Mouse (Mus musculus): ENCODE data around the gene Taok3. TPM values are rescaled to one million over a fixed set of nuclear protein-coding genes. Genes with fewer than 3 reads are reported as not detected.

The Taok3 gene
- polyA plus RNA-seq, 1 experiment, result 7.7 TPM

- H3K79me2 ChIP-seq (ENCODE audit: control insufficient read depth, insufficient read depth), result no peaks in the 10 kb centered on the region
- no peak overlapping the region for H3ac ChIP-seq (ENCODE audit: control insufficient read depth, insufficient read length)
- TF ChIP-seq USF1 (IDR thresholded peaks at IDR 0.05; ENCODE audit: low read depth) (no peak), POLR2AphosphoS2 (IDR thresholded peaks at IDR 0.05; ENCODE audit: insufficient read length, low read depth) (no peak), MYOG (IDR thresholded peaks at IDR 0.05; ENCODE audit: control insufficient read depth in 1 of 3, insufficient read depth in 1 of 3, insufficient read length in 2 of 3, low read depth in 2 of 3) (no peak), MYOD1 (IDR thresholded peaks at IDR 0.05; ENCODE audit: control insufficient read depth in 1 of 3, insufficient read length in 2 of 3, low read depth in 2 of 3) (no peak), SRF (IDR thresholded peaks at IDR 0.05; ENCODE audit: control insufficient read depth, insufficient read length, low read depth) (no peak), CEBPB (IDR thresholded peaks at IDR 0.05; ENCODE audit: insufficient read depth, poor library complexity, severe bottlenecking) (no peak), MAX (IDR thresholded peaks at IDR 0.05; ENCODE audit: low read depth) (no peak), POLR2A (IDR thresholded peaks at IDR 0.05; ENCODE audit: insufficient read length, low read depth) (no peak), TCF3 (IDR thresholded peaks at IDR 0.05; ENCODE audit: insufficient read length, low read depth) (no peak), E2F4 (IDR thresholded peaks at IDR 0.05; ENCODE audit: insufficient read depth) (no peak), TCF12 (IDR thresholded peaks at IDR 0.05; ENCODE audit: insufficient read depth, poor library complexity, severe bottlenecking) (no peak), REST (IDR thresholded peaks at IDR 0.05; ENCODE audit: insufficient read depth, insufficient read length) (no peak)
- H3K27me3 ChIP-seq (ENCODE audit: control insufficient read depth, insufficient read depth, insufficient read length), result no peaks in the 10 kb centered on the region
- no peak overlapping the region for H3K4me3 ChIP-seq
- no peaks in the 10 kb centered on the region for H3K36me3 ChIP-seq (ENCODE audit: control insufficient read depth, insufficient read depth)
- H3K4me2 ChIP-seq (ENCODE audit: low read depth), result no peak overlapping the region
These were observed 10.8 kb downstream of the Taok3 start for GRCm38 (mm10) chr5:117130726-117131125.

- Histone ChIP-seq H3K27me3 (ENCODE audit: control insufficient read depth, insufficient read depth, insufficient read length) (no peaks in the 10 kb centered on the region), H3K36me3 (ENCODE audit: control insufficient read depth, insufficient read depth) (no peaks in the 10 kb centered on the region), H3K79me2 (ENCODE audit: control insufficient read depth, insufficient read depth) (no peaks in the 10 kb centered on the region), H3K4me3 (no peak overlapping the region), H3K4me2 (ENCODE audit: low read depth) (no peak overlapping the region), H3ac (ENCODE audit: control insufficient read depth, insufficient read length) (no peak overlapping the region)
- TF ChIP-seq MYOG (IDR thresholded peaks at IDR 0.05; ENCODE audit: control insufficient read depth in 1 of 3, insufficient read depth in 1 of 3, insufficient read length in 2 of 3, low read depth in 2 of 3) (no peak), E2F4 (IDR thresholded peaks at IDR 0.05; ENCODE audit: insufficient read depth) (no peak), MAX (IDR thresholded peaks at IDR 0.05; ENCODE audit: low read depth) (no peak), TCF12 (IDR thresholded peaks at IDR 0.05; ENCODE audit: insufficient read depth, poor library complexity, severe bottlenecking) (no peak), TCF3 (IDR thresholded peaks at IDR 0.05; ENCODE audit: insufficient read length, low read depth) (no peak), REST (IDR thresholded peaks at IDR 0.05; ENCODE audit: insufficient read depth, insufficient read length) (no peak), POLR2AphosphoS2 (IDR thresholded peaks at IDR 0.05; ENCODE audit: insufficient read length, low read depth) (no peak), CEBPB (IDR thresholded peaks at IDR 0.05; ENCODE audit: insufficient read depth, poor library complexity, severe bottlenecking) (no peak), MYOD1 (IDR thresholded peaks at IDR 0.05; ENCODE audit: control insufficient read depth in 1 of 3, insufficient read length in 2 of 3, low read depth in 2 of 3) (no peak), SRF (IDR thresholded peaks at IDR 0.05; ENCODE audit: control insufficient read depth, insufficient read length, low read depth) (no peak)
These were observed 13.6 kb downstream of the Taok3 start for GRCm38 (mm10) chr5:117133446-117134065.

GRCm38 (mm10) chr5:117134066-117134888, 14.3 kb downstream of the Taok3 start:
- H3K27me3 ChIP-seq (ENCODE audit: control insufficient read depth, insufficient read depth, insufficient read length), result no peaks in the 10 kb centered on the region
- H3K36me3 ChIP-seq (ENCODE audit: control insufficient read depth, insufficient read depth), result no peaks in the 10 kb centered on the region
- H3K4me2 ChIP-seq (ENCODE audit: low read depth), result no peak overlapping the region
- no peak overlapping the region for H3ac ChIP-seq (ENCODE audit: control insufficient read depth, insufficient read length)
- H3K79me2 ChIP-seq (ENCODE audit: control insufficient read depth, insufficient read depth), result no peaks in the 10 kb centered on the region
- TF ChIP-seq TCF12 (IDR thresholded peaks at IDR 0.05; ENCODE audit: insufficient read depth, poor library complexity, severe bottlenecking) (no peak), MAX (IDR thresholded peaks at IDR 0.05; ENCODE audit: low read depth) (no peak), MYOD1 (IDR thresholded peaks at IDR 0.05; ENCODE audit: control insufficient read depth in 1 of 3, insufficient read length in 2 of 3, low read depth in 2 of 3) (no peak), SRF (IDR thresholded peaks at IDR 0.05; ENCODE audit: control insufficient read depth, insufficient read length, low read depth) (no peak), CEBPB (IDR thresholded peaks at IDR 0.05; ENCODE audit: insufficient read depth, poor library complexity, severe bottlenecking) (no peak), MYOG (IDR thresholded peaks at IDR 0.05; ENCODE audit: control insufficient read depth in 1 of 3, insufficient read depth in 1 of 3, insufficient read length in 2 of 3, low read depth in 2 of 3) (no peak)
- H3K4me3 ChIP-seq, result no peak overlapping the region

GRCm38 (mm10) chr5:117134889-117135456, 15.0 kb downstream of the Taok3 start:
- H3K4me3 ChIP-seq, result no peak overlapping the region
- TF ChIP-seq TCF12 (IDR thresholded peaks at IDR 0.05; ENCODE audit: insufficient read depth, poor library complexity, severe bottlenecking) (no peak), CEBPB (IDR thresholded peaks at IDR 0.05; ENCODE audit: insufficient read depth, poor library complexity, severe bottlenecking) (no peak), TCF3 (IDR thresholded peaks at IDR 0.05; ENCODE audit: insufficient read length, low read depth) (no peak), POLR2AphosphoS2 (IDR thresholded peaks at IDR 0.05; ENCODE audit: insufficient read length, low read depth) (no peak), REST (IDR thresholded peaks at IDR 0.05; ENCODE audit: insufficient read depth, insufficient read length) (no peak), E2F4 (IDR thresholded peaks at IDR 0.05; ENCODE audit: insufficient read depth) (no peak), USF1 (IDR thresholded peaks at IDR 0.05; ENCODE audit: low read depth) (no peak), MAX (IDR thresholded peaks at IDR 0.05; ENCODE audit: low read depth) (no peak), MYOG (IDR thresholded peaks at IDR 0.05; ENCODE audit: control insufficient read depth in 1 of 3, insufficient read depth in 1 of 3, insufficient read length in 2 of 3, low read depth in 2 of 3) (no peak), MYOD1 (IDR thresholded peaks at IDR 0.05; ENCODE audit: control insufficient read depth in 1 of 3, insufficient read length in 2 of 3, low read depth in 2 of 3) (no peak), SRF (IDR thresholded peaks at IDR 0.05; ENCODE audit: control insufficient read depth, insufficient read length, low read depth) (no peak), POLR2A (IDR thresholded peaks at IDR 0.05; ENCODE audit: insufficient read length, low read depth) (no peak)
- no peak overlapping the region for H3ac ChIP-seq (ENCODE audit: control insufficient read depth, insufficient read length)
- H3K4me2 ChIP-seq (ENCODE audit: low read depth), result peak overlapping the region; percentile 22
- H3K36me3 ChIP-seq (ENCODE audit: control insufficient read depth, insufficient read depth), result no peaks in the 10 kb centered on the region
- H3K27me3 ChIP-seq (ENCODE audit: control insufficient read depth, insufficient read depth, insufficient read length), result no peaks in the 10 kb centered on the region
- H3K79me2 ChIP-seq (ENCODE audit: control insufficient read depth, insufficient read depth), result no peaks in the 10 kb centered on the region

Measured in myocyte (in vitro differentiated cells).